Mouse (Mus musculus): ENCODE data around the gene Fam155a. TPM values are rescaled to one million over a fixed set of nuclear protein-coding genes. Genes with fewer than 3 reads are reported as not detected.

Fam155a gene
- polyA plus RNA-seq, 1 experiment from 2014 or later, result 31.2 TPM

GRCm38 (mm10) chr8:9245994-9246393, 525.0 kb downstream of the Fam155a start:
- Histone ChIP-seq H3K4me2 (no peak overlapping the region), H3K27ac (replicated peaks) (no peak overlapping the region), H3K36me3 (no peaks in the 10 kb centered on the region), H3K27me3 (no peaks in the 10 kb centered on the region), H3K9ac (no peak overlapping the region), H3K4me1 (replicated peaks) (peaks cover 24% of the 10 kb centered on the region), H3K4me3 (no peak overlapping the region), H3K9me3 (no peaks in the 10 kb centered on the region)
- 61% methylated on average over 5 of the region's 5 CpGs for WGBS
- no peak for ATAC-seq (ENCODE audit: low FRiP score, low read depth)

DNA sequence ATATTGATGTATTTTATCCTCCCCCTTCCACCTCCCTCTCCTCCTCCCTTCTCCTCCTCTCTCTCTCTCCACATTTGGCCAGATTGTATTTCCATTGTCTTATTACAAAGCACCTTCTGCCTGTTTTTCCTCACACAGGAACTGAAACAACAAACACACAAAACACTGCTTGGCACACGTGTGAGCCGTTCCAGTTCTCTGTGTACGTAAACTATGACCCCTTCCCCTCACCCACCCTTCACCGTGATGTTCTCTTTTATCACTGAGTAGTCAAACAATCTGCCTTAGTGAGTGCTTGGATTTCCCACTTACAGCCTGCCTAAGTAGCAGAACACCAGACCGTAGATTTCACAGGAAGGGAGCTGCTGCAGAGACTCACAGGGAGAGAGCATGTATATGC, 530.0 kb downstream of the Fam155a start:
- no peak overlapping the region for H3K27ac ChIP-seq (replicated peaks)
- H3K9ac ChIP-seq, result no peak overlapping the region
- no peak for ATAC-seq (ENCODE audit: low FRiP score, low read depth)
- no peaks in the 10 kb centered on the region for H3K36me3 ChIP-seq
- H3K4me1 ChIP-seq (replicated peaks), result peaks cover 29% of the 10 kb centered on the region
- 17% methylated on average over 5 of the region's 5 CpGs for WGBS
- H3K27me3 ChIP-seq, result no peaks in the 10 kb centered on the region
- H3K4me2 ChIP-seq, result no peak overlapping the region
- H3K4me3 ChIP-seq, result no peak overlapping the region
- H3K9me3 ChIP-seq, result no peaks in the 10 kb centered on the region

DNA sequence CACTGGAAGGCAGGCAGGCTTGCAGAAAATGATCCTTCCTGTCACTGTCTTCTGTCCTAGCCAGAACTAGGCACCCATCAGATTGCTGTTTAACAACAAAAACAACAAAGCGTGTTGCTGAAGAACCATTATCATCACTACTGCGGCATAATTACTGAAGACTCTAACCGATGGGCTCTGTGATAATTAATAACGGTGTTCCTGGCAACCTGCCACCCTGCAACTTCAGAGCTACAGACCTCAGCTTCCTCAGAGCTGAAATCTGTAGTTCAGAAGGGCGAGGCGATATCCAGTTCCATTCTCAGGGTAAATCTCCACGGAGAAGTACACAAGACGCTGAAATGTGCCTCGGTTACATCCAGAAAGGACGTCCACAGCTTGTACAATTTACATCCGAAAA, 531.2 kb downstream of the Fam155a start:
- Histone ChIP-seq H3K9ac (no peak overlapping the region), H3K27ac (replicated peaks) (no peak overlapping the region), H3K4me3 (no peak overlapping the region), H3K4me2 (no peak overlapping the region), H3K4me1 (replicated peaks) (peaks cover 36% of the 10 kb centered on the region), H3K36me3 (no peaks in the 10 kb centered on the region), H3K9me3 (no peaks in the 10 kb centered on the region), H3K27me3 (no peaks in the 10 kb centered on the region)
- ATAC-seq (ENCODE audit: low FRiP score, low read depth), result no peak
- WGBS, result 44% methylated on average over 11 of the region's 11 CpGs

DNA sequence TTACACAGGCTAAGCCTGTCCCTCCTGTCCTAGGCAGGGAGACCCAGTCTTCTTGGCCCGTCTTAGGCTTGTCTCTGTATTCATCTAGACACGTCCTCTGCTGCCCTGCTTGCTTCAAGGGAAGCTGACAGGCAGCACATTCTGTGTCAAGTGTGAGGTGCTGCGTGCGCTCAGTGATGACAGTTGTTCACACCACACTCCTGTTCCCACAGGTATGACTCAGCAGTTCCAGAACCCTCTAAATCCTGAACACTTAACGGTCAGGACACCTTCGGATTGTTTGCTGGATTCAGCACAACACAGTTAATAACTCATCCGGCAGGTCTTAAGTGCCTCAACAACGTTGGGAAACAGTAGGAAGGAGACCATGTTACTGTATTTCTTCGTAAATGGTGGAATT, 532.0 kb downstream of the Fam155a start:
- no peaks in the 10 kb centered on the region for H3K9me3 ChIP-seq
- 68% methylated on average over 9 of the region's 9 CpGs for WGBS
- H3K4me3 ChIP-seq, result no peak overlapping the region
- no peak overlapping the region for H3K9ac ChIP-seq
- H3K4me1 ChIP-seq (replicated peaks), result peaks cover 34% of the 10 kb centered on the region
- ATAC-seq (ENCODE audit: low FRiP score, low read depth), result no peak
- no peaks in the 10 kb centered on the region for H3K27me3 ChIP-seq
- no peak overlapping the region for H3K27ac ChIP-seq (replicated peaks)
- no peak overlapping the region for H3K4me2 ChIP-seq
- H3K36me3 ChIP-seq, result no peaks in the 10 kb centered on the region

DNA sequence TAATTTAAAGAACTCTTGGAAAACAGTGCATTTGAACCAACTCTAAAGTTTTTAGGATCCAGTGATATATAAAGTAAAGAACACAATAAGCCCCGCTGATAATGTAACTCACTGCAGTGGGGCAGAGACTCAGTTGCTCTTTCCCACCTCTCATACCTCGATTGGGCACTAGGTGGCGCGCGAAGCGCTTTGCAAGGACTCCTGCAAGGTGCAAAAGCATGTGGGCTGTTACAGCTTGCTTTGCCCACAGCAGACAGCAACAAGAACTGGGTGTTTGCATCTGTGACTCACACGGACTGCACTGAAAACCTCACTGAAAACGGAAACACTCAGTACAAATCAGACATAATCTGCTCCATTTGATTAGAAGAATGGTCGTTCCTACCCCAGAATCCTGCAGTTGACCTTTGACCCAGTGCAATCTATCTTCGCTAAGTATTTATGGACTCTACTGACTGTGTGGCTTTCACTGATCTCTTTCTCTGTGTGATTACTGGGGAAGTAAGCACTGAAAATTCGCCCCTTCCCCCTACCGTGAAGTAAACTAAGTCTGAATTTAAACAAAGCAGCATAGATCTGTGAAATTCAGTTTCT, 537.5 kb downstream of the Fam155a start:
- Histone ChIP-seq H3K9ac (peak overlapping the region; percentile 25; the same call in 1 of the 2 replicates), H3K4me3 (no peak overlapping the region), H3K27me3 (no peaks in the 10 kb centered on the region), H3K27ac (replicated peaks) (no peak overlapping the region), H3K9me3 (no peaks in the 10 kb centered on the region), H3K36me3 (no peaks in the 10 kb centered on the region), H3K4me1 (replicated peaks) (peaks cover 13% of the 10 kb centered on the region), H3K4me2 (peak overlapping the region; percentile 38)
- 4% methylated on average over 12 of the region's 12 CpGs for WGBS
- ATAC-seq (ENCODE audit: low FRiP score, low read depth), result peak; percentile 87

DNA sequence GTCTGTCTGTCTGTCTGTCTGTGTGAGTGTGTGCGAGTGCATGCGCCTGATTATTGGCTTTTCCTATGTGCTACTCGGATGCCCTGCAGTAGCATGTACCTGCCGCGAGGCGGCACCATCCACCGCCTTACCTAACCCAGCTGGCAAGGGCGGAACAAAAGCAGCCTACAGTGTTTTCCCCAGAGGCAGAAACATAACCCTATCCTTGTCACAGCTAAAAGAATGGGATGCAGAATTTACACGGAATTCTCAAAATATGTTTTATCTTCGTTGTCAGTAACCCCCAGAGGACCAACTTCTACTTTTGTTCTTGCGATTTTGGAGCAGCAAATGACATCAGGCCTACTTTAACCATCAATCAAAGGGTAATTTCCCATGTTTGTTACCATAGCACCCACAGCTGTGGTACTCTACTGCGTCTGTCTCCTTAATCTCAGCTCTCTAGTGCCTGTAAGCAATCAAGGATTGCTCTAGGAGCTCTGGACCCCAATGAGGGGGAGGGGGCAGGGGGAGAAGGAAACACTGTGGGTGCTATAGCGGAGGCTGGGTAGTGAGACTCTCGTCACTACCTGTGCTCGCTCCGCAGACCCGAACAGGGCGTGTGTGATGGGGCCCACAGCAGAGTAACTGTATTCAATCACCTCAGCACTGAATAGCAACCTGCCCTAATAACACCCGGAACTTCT, 543.0 kb downstream of the Fam155a start:
- Histone ChIP-seq H3K4me1 (replicated peaks) (peaks cover 9% of the 10 kb centered on the region), H3K4me2 (peak overlapping the region; percentile 2; the same call in 1 of the 2 replicates), H3K27ac (replicated peaks) (peak overlapping the region; percentile 66), H3K36me3 (no peaks in the 10 kb centered on the region), H3K9me3 (no peaks in the 10 kb centered on the region), H3K27me3 (no peaks in the 10 kb centered on the region), H3K9ac (no peak overlapping the region), H3K4me3 (no peak overlapping the region)
- peak; percentile 86 for ATAC-seq (ENCODE audit: low FRiP score, low read depth)
- 30% methylated on average over 19 of the region's 19 CpGs for WGBS

DNA sequence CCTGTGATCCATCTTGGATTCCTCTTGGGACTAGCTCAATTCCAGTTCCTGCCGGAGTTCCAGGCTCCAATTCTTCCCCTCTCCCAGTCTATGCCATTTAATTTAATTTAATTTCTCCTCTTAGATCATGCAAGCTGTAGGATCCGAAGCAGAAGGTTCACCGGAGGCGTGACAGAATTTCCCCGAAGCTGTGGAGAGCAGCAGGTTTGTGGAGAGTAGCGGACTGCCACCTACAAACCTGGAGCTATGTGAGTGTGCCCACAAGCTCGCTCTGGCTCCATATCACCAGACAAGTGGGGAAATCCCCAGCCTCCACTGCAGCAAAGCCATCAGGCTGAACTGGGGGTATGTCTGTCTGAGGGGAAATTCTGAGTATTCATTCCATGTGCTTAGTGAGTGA, 544.2 kb downstream of the Fam155a start:
- Histone ChIP-seq H3K36me3 (no peaks in the 10 kb centered on the region), H3K27ac (replicated peaks) (no peak overlapping the region), H3K4me2 (no peak overlapping the region), H3K4me3 (no peak overlapping the region), H3K4me1 (replicated peaks) (peaks cover 9% of the 10 kb centered on the region), H3K9me3 (no peaks in the 10 kb centered on the region), H3K27me3 (no peaks in the 10 kb centered on the region), H3K9ac (no peak overlapping the region)
- no peak for ATAC-seq (ENCODE audit: low FRiP score, low read depth)
- 79% methylated on average over 7 of the region's 7 CpGs for WGBS

GRCm38 (mm10) chr8:9211751-9212150, 559.2 kb downstream of the Fam155a start:
- WGBS, result 64% methylated on average over 4 of the region's 4 CpGs
- H3K9ac ChIP-seq, result no peak overlapping the region
- no peak overlapping the region for H3K27ac ChIP-seq (replicated peaks)
- H3K4me2 ChIP-seq, result no peak overlapping the region
- H3K36me3 ChIP-seq, result no peaks in the 10 kb centered on the region
- H3K4me1 ChIP-seq (replicated peaks), result no peaks in the 10 kb centered on the region
- no peak for ATAC-seq (ENCODE audit: low FRiP score, low read depth)
- H3K9me3 ChIP-seq, result no peaks in the 10 kb centered on the region
- no peak overlapping the region for H3K4me3 ChIP-seq
- no peaks in the 10 kb centered on the region for H3K27me3 ChIP-seq

DNA sequence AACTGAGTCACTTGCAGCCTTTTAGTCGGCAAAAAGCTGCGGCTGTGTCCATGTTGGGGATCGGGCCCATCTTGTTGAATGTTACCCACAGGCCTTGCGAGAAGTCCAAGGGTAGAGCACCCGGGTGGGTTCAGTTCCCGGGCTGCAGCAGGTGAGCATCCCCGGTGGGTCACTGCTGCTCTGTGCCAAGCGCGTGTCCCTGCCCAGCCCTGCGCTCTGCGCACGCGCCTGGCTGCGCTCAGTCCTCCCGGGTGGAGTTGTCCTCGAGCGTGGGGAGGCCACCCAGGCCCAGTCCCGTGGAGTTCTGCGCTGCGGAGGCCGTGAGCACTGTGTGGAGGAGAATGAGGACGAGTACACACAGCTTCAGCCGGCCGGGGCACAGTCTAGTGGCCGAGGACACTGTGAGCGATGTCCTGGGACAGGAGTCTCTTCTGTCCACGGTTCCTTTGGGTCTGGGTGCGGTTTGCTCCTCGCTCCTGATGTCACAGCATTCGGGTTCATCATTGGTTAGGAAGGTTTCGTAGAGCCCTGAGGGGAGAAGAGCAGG, 563.4 kb downstream of the Fam155a start:
- 93% methylated on average over 31 of the region's 31 CpGs for WGBS
- H3K27ac ChIP-seq (replicated peaks), result no peak overlapping the region
- no peaks in the 10 kb centered on the region for H3K36me3 ChIP-seq
- no peaks in the 10 kb centered on the region for H3K9me3 ChIP-seq
- H3K4me3 ChIP-seq, result no peak overlapping the region
- H3K9ac ChIP-seq, result no peak overlapping the region
- H3K4me2 ChIP-seq, result no peak overlapping the region
- H3K27me3 ChIP-seq, result no peaks in the 10 kb centered on the region
- H3K4me1 ChIP-seq (replicated peaks), result no peaks in the 10 kb centered on the region
- ATAC-seq (ENCODE audit: low FRiP score, low read depth), result no peak

- H3K27ac ChIP-seq (replicated peaks), result no peak overlapping the region
- H3K27me3 ChIP-seq, result no peaks in the 10 kb centered on the region
- no peak overlapping the region for H3K9ac ChIP-seq
- 52% methylated on average over 10 of the region's 10 CpGs for WGBS
- no peaks in the 10 kb centered on the region for H3K9me3 ChIP-seq
- H3K4me3 ChIP-seq, result no peak overlapping the region
- ATAC-seq (ENCODE audit: low FRiP score, low read depth), result no peak
- H3K36me3 ChIP-seq, result no peaks in the 10 kb centered on the region
- H3K4me2 ChIP-seq, result no peak overlapping the region
- H3K4me1 ChIP-seq (replicated peaks), result no peaks in the 10 kb centered on the region
Observed at GRCm38 (mm10) chr8:9204345-9205067, 566.5 kb downstream of the Fam155a start.

DNA sequence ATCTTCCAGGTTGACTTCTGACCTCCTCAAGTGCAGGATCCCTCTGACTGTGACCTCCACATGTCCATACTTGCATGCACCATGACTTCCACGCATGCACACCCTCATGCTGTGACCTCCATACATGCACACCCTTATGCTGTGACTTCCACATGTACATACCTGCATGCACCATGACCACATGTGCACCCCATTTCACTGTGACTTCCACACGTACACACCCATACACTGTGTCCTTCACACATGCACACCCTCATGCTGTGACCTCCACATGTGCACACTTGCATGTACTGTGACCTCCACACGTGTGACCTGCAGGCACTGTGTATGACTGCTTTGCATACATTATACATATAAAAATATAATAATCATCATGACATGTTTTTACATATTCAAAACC, 570.9 kb downstream of the Fam155a start:
- no peaks in the 10 kb centered on the region for H3K36me3 ChIP-seq
- ATAC-seq (ENCODE audit: low FRiP score, low read depth), result 0 out of 2 replicates have a peak, but pooled peaks have one; percentile 55
- no peak overlapping the region for H3K27ac ChIP-seq (replicated peaks)
- H3K4me2 ChIP-seq, result no peak overlapping the region
- WGBS, result 89% methylated on average over 3 of the region's 3 CpGs
- H3K9ac ChIP-seq, result no peak overlapping the region
- no peak overlapping the region for H3K4me3 ChIP-seq
- H3K4me1 ChIP-seq (replicated peaks), result no peaks in the 10 kb centered on the region
- no peaks in the 10 kb centered on the region for H3K9me3 ChIP-seq
- no peaks in the 10 kb centered on the region for H3K27me3 ChIP-seq

DNA sequence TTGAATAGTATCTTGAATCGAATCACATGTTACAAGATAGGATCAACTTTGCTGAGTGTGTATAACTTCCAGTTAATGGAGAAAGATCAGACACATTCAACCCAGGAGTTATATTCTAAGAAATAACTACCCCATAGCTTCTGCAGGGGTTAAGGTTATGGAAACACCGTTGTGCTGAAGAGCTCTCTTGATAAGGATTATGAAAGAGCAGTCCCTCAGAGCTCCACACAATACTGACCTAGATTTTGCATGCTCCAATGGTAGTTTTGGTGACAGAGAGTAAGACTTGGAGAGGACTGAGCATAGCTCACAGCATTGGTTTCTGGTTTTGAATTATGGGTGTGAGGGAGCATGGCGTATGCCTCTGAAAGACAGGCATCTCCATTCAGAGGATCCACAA, 579.3 kb downstream of the Fam155a start:
- H3K4me1 ChIP-seq (replicated peaks), result no peaks in the 10 kb centered on the region
- no peak for ATAC-seq (ENCODE audit: low FRiP score, low read depth)
- H3K9ac ChIP-seq, result no peak overlapping the region
- no peaks in the 10 kb centered on the region for H3K27me3 ChIP-seq
- H3K9me3 ChIP-seq, result no peaks in the 10 kb centered on the region
- H3K36me3 ChIP-seq, result no peaks in the 10 kb centered on the region
- H3K4me2 ChIP-seq, result no peak overlapping the region
- H3K4me3 ChIP-seq, result no peak overlapping the region
- H3K27ac ChIP-seq (replicated peaks), result no peak overlapping the region
- WGBS, result 89% methylated on average over 3 of the region's 3 CpGs

Measured in hindbrain, embryonic 15.5 days (tissue).